Mouse (Mus musculus) fibroblast of lung, adult 2 months (primary cell): Measurements from ENCODE around the gene Gpat2.

ENCODE experiments used
- DNase-seq: peaks from one replicate; pipeline ENCODE4 v3.0.0-alpha.2; 2011; ENCODE audit warnings: low read depth

Gene Gpat2

DNA sequence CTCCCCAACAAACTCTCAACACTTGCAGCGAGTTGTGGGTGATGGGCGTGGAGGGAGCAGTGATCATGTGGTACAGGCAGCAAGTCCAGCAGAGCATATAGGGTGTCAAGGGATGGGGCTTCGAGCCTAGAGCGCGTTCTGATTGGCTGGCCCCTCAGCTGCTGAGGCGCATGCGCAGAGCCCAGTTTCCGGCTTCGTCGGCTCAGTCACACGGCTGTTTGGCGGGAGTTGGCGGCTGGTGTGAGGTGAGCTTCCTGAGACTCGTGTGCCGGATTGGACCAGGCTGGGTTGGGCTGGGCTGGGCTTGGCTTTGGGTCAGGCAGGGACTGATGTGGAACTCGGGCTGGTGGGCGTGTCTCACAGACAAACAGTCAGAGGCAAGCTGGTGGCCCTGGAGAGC is at the start of gene Gpat2:
Gene Gpat2 (plus strand): TSS at position 223 of the 400 bp plus-strand sequence.
- no peak for DNase-seq

DNA sequence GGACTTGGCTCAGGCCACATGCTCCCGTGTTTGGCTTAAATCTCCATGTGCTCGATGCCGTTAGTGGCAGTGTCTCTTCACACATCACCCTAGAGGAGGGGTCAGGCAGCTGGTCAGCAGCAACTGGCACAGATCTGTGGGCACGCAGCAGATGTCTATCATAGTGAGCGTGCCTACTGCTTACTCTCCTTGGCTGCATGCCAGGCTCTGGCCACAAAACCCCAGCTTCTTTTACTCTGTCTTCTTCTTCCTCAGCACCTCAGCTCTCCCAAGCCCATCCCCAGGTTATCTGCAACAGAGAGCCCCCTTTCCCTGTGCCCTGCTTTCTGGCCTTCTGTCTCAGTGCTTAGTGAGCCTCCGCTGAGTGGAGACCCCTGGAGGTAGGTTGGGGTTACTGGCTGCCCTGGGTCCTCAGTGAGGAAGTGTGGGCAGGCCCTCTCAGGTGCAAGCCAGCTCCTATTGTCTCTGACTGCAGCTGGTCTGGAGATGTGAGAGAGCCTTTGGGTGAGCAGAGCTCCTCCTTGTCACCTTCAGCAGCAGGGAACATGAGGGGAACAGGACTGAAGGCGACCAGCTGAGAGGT is 49.1 kb upstream of the Gpat2 start:
- DNase-seq = no peak

DNA sequence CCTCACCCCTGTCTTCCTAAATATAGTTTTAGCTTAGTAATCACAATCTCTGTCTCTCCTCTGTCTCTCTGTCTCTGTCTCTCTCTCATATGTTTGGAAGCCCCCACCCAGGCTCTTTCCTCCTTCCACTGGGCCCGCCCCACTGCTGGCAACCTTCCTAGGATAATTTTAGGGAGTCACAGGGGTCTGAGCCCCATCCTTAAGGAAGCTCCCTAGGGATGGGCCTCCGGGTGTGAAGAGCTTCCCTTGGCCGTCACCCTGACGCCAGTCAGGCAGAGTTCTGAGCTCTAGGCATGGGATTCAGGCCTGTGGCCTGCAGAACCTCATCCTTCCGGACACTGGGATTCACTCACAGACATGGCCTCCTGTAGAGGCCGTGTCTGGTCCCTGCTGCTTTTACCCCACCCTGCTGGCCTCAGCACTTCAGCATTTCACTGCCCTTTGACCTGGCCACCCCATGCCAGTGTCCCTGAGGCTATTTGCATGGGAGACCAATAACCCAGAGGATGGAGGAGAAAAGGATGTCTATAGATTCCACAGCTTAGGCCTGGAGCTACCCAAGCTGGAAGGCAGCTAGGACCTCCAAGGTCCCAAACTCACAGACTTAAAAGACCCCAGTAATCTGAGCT is 48.5 kb upstream of the Gpat2 start:
- DNase-seq = no peak

DNA sequence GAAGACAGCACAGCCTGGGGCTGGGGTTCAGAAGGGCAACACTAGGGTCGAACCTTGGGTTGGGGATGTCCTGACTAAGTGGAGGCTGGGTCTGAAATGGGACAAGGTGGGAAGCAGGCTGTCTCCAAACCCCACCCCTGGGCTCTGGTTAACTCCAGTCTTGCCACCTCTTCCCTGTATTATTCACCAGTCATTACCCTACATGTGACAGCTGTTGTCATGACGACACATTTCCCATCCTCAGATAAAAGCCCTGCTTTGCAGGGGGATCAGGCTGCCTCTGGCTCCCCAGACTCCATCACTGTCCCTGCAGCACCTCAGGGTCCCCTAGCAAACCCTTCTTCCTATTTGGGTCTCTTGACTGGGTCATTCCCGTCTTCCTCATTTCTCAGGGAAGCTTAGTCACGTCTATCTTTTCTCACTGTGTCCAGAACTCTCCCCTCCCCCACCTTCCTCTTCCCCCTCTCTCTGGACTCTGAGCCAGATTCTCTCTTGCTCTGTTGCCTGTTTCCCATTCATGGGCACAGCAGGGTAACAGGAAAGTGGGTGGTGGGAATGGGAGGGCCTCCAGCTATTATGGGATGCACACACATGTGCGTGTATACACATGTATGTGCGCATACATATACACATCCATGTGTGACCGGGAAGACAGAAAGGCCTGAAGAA is 46.9 kb upstream of the Gpat2 start:
- DNase-seq = no peak

DNA sequence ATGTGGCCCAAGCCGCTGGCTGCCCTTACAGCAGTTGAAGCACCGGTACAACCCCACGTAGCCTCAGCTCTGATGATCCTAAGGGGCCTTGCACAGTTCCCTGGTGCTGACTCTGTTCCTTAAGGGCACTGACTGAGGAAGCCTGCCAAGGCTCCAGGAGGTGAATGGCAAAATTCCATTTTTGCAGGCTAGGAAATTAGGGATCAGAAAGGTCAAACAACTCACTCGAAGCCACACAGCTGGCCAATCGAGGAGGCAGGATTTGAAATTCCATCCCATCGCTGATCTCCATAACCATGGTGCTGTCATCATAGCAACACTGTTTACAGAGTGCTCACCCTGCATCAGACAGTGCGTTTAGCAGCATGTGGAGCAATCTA is 46.4 kb upstream of the Gpat2 start:
- peak; percentile 25 for DNase-seq

DNA sequence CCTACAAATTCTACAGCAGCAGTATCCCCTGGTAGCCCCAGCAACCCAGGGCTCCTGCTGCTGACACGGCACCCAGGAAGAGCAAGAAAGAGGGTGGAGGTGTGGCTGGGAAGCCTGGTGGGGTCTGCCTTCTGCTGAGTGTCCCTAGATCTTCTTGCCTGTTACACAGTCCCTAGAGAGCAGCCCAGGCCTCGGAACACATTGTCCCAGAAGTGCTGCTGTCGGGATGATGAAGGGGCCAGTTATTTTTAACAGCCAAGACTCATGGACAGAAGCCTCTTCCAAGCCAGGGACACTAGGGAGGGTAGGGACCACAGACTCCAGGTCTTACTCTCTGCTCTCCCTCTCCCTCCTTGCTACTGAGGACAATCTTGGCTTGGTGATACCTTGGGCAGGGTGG is 45.7 kb upstream of the Gpat2 start:
- no peak for DNase-seq

DNA sequence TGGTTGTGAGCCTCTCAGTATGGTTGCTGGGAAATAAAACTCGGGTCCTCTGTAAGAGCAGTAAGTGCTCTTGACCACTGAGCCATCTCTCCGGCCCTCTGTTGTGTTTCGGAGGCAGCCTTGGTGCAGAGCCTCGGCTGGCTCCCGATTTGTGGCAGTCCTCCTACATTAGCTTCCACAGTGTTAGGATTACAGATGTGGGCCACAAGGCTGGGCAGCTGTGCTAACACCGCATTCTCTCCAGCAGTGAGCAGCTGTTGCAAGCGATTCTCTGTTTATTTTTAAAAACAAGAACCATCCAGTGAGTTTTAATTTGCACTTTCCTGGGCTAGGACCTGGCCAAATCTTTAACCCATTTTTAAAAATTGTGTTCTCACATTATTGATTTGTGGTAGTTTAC is 41.1 kb upstream of the Gpat2 start:
- DNase-seq = no peak

DNA sequence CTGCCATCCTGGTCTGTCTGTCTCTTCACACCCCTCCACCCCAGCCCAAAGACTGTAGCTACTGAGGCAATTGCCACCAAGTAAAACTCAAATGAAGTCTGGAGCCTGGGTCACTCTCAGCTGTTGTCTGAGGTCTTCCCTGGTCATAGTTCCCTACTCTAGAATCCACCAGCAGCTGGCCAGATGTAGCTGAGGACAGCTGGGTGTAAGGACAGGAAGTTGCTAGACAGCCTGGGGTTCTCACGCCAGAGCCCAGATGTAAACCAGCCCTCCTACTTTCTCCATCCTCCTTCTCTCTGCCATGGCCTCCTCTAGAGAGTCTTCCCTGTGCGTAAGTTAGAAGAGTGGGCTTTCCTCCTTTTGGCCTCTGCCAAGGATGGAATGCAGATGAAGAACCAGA is 37.5 kb upstream of the Gpat2 start:
- no peak for DNase-seq

DNA sequence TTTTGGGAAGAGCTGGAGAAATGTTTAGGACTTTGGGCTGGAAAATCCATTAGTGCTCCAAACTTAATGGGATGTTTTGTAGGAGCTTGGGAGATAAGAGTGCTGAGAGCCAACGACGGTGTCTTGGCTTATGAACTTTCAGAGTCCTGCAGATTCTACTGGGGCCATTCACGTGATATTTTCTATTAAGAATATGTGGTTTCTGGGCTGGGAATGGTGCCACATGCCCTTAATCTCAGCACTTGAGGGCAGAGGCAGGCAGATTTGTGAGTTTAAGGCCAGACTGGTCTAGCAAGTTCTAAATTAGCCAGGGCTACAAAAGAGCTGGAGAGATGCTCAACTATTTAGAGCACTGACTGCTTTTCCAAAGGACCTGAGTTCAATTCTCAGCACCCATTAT is 34.6 kb upstream of the Gpat2 start:
- no peak for DNase-seq

DNA sequence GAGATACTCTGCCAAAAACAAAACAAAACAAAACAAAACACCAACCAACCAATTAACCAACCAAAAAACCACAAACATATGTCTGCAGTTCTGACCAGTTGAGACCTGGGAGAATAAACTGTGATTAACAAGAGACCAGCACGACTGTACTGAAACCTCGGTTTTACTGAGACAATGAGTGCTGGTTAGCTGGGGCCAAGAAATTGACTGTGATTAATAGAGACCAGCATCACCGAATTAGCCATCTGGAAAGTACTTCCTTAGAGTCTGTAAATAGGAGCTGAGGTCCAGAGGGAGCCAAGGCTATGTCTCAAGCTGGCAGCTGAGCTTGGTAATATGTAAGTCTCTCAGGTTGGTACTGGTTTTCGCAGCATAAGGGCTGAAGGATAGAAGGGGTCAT is 34.2 kb upstream of the Gpat2 start:
- no peak for DNase-seq

DNA sequence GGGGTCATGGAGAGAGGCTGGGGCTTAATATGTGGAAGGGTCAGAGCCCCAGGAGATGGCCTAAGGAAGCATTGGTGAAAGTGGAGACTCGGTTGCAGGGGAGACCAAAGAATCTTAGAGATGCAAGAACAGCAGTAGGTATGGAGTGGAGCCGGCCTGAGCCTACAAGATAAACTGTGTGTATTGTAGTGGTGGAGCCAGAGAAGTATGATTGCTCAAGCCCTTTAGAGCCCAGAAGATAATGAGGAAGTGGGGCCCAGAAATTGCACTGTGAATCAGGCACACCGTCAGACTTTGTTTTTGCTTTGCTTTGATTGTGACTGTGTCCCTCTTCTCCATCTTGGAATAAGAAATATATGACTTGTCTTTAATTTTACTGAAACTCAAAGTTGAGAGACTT is 33.7 kb upstream of the Gpat2 start:
- no peak for DNase-seq

DNA sequence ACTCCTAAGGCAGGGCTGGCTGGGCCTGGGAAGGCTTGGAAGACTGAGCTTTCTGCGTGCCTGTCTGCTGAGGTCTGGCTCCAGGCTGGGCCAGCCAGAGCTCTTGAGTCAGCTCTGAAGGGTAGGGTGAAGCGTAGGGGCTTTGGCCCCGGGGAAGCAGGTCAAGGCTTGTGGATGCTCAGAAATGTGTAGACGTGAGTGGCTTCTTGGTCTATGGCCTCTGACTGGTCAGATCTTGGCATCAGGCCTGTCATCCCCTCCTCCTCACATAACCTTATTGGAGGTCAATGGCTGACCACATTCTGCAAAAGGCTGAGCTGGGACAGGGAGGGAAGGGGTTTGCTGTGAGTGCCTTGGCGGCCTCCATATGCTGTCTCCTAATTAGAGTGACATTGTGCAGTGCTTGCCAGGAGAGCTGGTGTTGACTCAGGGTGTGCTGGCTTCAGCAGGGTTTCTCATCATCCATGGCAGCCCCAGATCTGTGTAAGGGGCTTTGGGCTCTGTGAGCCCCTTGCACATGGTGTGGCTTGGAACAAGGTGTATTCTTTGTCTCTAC is 30.3 kb upstream of the Gpat2 start:
- DNase-seq = peak; percentile 8

DNA sequence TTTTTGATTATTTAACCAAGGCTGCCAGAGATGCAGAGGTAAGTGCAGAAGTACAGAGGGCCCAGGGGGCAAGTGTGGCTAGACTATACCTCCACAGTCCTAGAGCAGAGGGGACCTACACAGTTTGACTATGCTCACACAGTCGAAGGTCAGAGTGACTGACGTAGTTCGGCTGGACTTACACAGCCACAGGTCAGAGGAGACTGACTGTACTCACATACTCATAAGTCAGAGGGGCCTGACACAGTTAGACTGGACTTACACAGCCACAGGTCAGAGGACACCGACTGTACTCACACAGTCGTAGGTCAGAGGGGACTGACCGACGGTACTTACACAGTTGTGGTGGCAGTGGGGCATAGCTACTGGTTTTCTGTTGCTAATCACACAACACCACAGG is 26.3 kb upstream of the Gpat2 start:
- DNase-seq = no peak

DNA sequence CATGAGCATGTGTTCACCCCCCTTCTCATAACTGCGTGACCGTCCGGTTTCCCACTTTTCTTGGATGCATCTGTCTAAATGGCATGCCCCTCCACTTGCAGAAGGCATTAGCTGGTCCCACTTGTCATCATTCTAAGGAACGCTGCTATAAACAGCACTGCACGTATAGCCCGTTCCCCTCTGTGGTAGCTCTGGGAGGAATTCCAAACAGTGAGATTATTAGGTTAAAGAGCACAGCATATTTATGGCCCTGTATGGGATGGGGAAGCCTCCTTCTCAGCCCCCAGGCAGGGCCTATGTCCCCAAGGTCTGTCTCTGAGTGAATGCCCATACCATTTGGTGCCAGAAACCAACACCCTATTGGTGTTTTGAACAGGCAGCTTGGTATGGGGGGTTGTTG is 13.9 kb upstream of the Gpat2 start:
- no peak for DNase-seq

DNA sequence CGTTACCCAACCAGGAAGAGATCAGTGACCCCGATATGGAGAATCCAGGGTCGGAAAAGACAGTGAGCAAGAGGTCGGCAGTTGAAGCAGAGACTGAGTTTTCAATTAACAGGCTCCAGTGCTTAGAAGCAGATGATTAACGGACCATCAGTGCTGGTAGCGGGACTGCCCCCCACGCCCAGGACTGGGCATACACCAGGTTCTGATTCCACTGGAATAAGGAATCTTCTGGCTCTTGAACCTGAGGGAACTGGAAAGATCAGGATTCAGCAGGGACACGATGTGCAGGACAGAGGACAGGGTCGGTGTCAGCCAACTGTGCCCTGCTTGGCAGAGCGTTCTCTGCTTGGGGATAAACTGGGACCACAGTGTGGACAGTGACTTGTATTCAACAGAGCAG is 9.2 kb upstream of the Gpat2 start:
- DNase-seq = no peak

DNA sequence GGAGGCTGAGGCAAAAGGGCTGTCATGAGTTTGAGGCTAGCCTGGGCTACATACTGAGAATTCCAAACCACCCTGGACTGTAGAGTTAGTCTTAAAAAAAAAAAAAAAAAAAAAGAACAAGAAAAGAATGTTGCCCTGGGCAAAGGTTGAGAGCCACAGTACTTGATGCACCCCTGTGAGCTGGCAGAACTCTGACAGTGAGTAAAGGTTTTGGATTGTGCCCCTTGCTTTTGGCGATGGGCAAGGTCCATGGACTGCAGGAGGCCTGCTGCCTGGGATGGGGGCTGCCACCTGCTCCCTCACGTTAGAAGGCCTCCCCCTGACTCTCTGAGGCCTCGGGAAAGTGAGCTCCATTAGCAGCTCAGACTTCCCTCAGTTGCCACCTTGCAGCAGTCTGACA is 8.3 kb upstream of the Gpat2 start:
- no peak for DNase-seq

DNA sequence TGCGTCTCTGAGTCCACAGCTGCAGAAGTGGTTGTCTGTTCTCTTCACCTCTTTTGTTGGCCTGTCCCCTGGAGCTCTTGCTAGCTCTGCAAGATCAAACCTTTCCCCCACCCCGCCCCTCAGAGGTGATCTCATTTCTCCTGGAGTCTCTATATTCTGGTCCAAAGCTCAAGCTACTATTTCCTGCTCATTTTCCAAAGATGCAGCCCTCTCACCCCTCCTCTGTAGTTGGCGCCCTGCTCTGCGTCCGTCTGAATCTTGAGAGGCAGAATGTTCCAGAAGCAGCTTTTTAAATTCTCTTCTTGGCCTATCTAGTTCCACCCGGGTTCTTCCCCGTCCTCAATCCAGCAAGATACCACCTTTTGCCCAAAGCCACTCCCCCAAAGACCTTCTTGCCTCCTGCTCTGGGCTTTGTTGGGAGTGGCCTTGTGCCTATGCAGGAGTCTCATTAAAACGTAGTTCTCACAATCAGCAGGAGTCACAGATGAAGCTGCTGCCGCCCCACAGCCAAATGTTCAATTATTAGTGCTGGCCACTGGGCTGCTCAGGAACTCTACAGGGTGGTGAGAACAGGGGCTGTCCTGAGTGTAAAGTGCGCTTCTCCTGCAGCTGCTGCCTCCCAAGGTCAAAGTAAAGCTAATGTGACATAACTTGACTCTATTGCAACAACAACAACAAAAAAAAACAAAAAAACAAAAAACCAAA is 6.6 kb upstream of the Gpat2 start:
- DNase-seq = no peak

DNA sequence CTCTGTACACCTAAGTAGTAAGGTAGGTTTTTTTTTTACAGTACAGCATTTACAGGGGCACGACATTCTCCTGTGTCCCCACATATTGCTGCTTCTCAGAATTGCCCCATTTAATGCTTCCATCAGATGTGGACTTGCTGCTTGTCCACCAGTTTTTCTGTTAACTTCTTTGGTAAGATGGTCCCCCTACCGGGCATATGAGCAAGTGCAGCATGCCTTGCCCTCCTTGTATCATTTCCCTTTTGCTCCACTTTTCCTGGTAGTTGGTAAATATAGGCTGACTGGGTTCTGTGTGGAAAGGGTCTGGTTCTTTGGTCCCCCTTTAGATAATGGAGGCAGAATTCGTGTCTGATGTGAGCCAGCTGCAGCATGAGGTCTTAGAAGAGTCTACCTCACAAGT is 5.2 kb downstream of the Gpat2 start:
- no peak for DNase-seq

DNA sequence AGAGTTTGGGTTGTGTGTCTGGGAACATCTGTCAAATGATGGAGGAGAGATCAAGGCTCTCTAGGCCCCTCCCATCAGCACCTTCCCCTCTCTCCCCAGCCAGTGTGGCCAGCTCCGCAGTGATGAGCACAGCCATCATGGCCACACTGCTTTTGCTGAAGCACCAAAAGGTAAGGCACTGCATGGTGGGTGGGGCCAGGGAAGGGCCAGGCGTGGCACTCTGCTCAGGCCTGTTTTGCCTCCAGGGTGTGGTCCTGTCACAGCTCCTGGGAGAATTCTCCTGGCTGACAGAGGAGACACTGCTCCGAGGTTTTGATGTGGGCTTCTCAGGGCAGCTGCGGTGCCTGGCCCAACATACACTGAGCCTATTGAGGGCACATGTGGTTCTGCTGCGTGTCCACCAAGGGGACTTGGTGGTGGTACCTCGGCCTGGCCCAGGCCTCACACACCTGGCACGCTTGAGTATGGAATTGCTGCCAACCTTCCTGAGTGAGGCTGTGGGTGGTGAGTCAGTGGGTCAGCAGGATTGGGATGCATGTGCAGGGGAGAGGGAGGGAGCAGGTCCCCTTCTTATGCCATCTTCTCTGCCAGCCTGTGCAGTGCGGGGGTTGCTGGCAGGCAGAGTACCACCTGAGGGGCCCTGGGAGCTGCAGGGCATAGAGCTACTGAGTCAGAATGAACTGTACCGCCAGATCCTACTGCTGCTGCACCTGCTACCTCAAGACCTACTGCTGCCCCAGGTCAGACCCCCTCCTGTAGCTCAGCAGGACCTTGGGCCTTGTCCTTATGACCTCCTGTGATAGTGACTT is 8.7 kb downstream of the Gpat2 start:
- no peak for DNase-seq

DNA sequence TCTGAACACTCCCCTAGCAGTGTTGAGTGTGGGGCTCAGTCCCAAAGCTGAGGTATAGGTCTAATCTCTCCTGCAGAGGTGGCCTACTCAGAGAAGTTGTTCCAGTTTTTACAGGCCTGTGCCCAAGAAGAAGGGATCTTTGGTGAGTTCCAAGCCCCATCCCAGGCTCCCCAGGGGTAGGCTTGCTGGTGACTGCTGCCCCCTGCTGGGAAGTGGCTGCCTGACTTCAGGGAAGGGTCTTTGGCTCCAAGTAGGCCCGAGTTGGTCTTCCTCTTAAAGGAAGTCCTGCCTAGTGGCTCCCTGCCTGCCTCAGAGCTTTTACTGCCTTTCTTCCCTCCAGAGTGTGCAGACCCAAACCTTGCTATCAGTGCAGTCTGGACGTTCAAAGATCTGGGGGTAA is 10.1 kb downstream of the Gpat2 start:
- no peak for DNase-seq

DNA sequence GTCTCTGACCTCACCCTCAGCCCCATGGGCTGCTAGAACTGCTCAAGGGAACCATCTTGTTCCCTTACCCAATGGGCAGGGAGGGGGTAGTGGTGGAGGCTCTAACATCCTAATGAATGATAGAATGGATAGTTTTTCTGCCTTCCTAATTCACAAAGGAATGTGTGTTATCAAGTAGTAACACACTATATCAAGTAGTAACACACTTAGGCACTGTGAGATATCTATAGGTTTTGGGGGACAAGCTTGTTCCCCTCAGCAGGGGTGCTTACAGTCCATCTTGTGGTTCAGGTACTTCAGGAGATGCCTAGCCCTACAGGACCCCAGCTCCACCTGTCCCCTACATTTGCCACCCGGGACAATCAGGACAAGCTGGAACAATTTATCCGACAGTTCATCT is 10.6 kb downstream of the Gpat2 start:
- no peak for DNase-seq

DNA sequence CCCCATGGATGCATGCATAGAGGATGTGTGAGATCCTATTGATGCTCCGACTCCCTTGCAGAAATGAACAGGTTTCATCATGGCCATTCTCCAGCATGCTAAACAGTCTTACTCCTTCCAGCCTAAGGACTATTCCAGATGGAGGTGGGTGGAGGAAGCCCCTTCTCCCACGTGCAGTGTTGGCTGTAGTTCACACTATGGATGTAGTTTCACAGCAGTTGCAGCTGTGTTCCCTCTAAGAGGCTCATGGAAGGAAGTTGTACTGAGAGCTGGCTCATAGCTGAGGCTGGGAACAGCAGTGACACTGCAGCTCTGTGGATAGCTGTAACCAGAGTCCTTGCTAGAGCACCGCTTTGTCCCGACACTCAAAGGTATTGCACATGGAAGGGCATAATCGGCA is 12.7 kb downstream of the Gpat2 start:
- no peak for DNase-seq
